Mouse (Mus musculus) gastrocnemius, adult 18-20 months (tissue): ENCODE data around the gene Tomt. TPM values are rescaled to one million over a fixed set of nuclear protein-coding genes. Genes with fewer than 3 reads are reported as not detected.

ENCODE experiments used
- DNase-seq: peaks from one replicate; pipeline ENCODE4 v3.0.0; 2021; ENCODE audit warnings: low spot score
- total RNA-seq, 2 experiments: library from RNA; stranded (reverse); gene quantifications; 2 replicates each; pipeline ENCODE4 v1.2.3; 2021

Tomt gene
- total RNA-seq, 2 experiments from 2014 or later: not detected

- DNase-seq: no peak
These were observed 3.3 kb downstream of the Tomt start for GRCm38 (mm10) chr7:101902846-101903245.

GRCm38 (mm10) chr7:101901969-101902368, 4.2 kb downstream of the Tomt start:
- no peak for DNase-seq

DNA sequence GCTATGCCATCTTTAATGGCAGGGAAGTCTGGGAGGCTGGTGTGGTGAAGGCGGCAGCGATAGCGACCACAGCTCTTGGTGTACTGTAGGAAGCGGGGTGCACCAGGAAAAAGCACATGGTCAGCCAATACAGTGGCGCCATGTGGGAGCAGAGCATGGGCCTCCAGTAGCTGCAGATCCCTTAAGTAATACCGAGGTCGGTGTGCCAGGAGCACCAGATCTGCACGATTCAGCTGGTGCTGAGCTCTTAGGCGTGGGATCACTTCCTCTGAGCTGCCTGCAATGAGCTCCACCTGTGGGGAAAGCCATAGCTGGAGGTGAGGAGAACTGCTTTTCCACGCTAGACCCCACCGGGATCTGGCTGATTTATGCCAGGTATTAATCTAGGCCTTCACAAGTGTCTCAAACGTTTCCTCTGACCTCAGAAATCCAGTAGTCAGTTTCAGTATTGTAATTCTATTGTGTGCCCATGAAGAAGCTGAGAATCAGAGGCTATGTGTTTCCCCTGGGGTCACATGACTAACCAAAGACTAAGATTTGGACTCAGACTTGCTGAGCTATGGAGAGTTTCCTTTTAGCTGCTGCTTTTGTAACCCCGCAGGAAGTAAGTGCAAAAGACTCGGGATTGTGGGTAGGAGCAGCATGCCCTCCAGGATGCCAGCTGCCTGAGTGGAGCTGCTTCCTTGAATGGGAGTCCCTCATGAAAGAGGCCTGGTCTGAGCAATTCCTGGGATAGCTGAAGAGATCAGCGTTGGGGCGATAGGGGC, 5.6 kb downstream of the Tomt start:
- DNase-seq: no peak

- DNase-seq: peak; percentile 98
These were observed 9.8 kb downstream of the Tomt start for GRCm38 (mm10) chr7:101896104-101897066.

DNA sequence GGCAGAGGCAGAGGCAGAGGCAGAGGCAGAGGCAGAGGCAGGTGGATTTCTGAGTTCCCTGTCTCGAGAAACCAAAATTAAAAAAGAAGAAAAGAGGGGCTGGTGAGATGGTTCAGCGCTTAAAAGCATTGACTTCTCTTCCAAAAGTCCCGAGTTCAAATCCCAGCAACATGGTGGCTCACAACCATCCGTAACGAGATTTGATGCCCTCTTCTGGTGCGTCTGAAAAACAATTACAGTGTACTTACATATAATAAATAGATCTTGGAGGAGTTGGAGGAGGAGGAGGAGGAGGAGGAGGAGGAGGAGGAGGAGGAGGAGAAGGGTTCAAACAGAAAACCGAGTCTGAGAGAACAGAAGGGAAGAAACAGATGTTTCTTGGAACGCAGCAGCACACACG, 10.5 kb downstream of the Tomt start:
- no peak for DNase-seq

DNA sequence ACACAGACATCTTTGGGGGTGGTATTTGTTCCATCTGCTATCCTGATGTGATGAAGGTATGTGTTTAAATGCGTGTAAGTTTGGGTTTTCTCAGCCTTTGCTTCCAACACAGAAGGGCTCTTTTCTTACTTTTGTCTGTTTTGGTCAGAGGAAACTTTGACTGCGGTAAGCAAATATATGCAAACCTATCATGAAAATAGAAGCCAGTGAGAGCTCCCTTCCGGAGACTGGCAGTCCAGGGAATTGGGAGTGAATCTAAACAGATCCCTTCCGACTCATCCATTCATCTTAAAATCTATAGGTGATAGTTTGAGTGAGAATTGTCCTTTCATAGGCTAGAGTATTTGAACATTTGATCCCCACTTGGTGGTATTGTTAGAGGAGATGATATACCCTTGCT, 17.7 kb downstream of the Tomt start:
- DNase-seq: no peak

DNA sequence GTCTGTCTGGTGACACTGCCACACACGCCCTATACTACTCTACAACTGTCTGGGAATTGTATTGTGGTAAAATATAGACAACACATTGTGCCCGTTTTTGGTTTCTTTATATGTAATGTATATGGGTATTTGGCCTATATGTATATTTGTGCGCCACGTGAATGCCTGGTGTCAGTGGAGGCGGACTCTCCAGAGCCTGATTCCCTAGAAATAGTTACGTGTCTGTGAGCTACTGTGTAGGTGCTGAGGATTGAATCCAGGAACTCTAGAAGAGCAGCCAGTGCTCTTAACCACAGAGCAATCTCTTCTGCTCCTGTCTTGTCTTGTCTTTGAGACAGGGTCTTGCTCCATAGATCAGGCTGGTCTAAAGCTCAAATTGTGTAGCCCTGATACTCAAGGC, 19.9 kb downstream of the Tomt start:
- DNase-seq: no peak

DNA sequence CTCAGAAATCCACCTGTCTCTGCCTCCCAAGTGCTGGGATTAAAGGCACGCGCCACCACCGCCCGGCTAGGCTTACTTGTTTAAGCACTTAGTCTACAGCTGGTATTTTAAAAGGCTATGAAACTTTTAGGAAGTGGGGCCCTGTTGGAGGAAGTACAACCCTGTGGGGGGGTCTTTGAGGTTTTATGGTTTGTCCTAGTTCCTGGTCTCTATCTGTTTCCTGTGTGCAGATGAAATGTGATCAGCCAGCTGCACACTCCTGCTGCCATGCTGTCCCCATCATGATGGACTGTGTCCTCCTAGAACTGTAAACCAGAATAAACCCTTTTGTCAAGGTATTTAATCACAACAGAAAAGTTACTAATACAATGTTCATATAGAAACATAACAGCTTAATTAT, 22.0 kb downstream of the Tomt start:
- DNase-seq: no peak

- DNase-seq: no peak
These were observed 23.6 kb downstream of the Tomt start for GRCm38 (mm10) chr7:101882413-101883154.

DNA sequence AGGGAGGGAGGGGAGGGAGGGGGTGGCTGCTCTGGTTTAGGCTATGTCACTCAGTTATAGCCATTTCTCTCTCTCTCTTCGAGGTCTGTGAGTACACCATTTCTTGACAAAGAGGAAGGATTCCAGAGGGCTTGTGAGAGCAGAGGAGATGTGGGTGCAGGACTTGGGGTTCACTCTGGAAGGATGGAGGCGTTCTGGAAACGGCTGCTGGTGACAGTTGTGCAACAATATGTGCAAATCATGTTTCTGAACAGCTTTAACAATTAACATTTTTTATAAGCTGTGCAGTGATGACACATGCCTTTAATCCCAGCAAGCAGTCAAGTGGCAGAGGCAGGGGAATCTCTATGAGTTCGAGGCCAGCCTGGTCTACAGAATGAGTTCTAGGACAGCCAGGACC, 25.3 kb downstream of the Tomt start:
- no peak for DNase-seq

GRCm38 (mm10) chr7:101875978-101876377, 30.2 kb downstream of the Tomt start:
- DNase-seq: no peak

DNA sequence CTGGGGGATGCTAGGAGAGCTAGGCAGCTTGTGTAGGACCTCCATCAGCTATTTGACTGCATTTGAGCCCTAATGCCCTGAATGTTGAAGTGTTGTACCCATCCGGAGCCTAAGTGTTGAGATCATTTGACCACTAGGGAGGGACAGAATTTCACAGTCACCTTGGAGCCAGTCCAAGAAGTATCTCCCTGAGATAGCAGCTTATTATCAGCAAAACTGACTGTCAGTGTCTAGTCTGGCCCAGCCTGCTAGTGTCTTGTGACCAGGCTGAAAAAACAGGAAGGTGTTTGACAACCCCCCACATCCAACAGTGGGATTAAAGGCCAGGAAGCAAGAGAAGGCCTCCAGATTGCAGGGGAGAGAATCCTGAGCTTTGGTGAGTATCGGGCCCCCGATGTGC, 34.9 kb downstream of the Tomt start:
- DNase-seq: no peak

- DNase-seq: no peak
These were observed 35.5 kb downstream of the Tomt start, which contains the start of gene Folr1 for GRCm38 (mm10) chr7:101870629-101871028. Gene Folr1, minus strand, starts transcription at chr7:101870788.

DNA sequence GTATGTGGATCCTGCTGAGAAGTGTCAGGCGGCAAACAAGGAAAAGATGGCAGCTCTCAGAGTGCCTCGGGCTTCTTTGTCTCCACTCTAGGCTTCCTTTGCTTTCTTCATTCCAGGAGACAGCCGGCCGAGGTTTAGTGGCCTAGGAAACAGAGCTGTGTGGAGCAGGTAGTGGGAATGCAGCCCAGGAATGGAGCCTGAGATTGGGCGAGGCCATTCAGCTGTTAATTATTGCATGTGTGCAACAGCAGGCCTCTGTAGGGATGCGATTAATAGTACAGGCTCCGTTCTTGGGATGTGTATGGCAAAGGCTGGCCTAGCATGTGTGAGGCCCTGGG, 37.0 kb downstream of the Tomt start:
- DNase-seq: no peak

DNA sequence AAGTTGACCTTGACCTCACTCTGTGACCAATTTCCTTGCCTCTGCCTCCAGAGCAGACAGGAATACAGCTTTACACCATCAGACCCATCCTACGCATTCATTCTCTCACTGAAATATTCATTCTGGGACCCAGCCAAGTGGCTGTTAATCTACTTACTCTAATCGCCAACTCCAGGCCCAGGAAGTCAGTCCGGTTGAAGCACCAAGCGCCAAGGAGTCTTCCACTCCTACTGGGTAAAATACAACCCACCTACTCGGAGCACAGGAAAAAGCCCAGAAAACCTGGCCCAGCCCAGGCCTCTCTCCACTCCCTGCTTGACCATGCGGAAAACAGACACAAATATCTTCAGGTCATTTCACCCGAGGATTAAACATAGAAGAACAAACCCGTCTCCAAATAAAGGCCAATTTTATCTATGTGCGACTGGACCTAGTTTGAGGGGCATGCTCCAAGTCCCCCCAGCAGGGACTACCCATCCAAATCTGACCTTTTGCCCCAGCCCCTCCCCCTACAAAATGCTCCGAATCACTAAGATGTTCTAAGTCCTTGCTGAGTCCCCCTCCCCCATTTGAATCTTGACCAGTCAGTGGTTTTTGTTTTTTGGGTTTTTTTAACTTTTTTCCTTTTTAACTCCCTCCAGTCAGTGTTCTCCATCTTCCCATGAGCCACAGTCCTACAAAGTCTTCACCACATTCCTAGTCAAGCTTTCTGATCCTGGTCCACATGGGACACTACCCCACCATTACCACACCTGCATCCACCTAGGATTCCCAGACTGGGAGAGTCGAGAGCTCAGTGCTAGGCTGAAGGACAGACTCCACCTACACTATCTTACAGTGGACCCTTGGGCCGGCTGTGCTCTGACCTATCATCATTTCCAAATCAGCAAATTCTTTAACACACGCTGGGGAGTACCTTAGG, 37.7 kb downstream of the Tomt start:
- no peak for DNase-seq

GRCm38 (mm10) chr7:101867482-101867881, 38.7 kb downstream of the Tomt start:
- no peak for DNase-seq

DNA sequence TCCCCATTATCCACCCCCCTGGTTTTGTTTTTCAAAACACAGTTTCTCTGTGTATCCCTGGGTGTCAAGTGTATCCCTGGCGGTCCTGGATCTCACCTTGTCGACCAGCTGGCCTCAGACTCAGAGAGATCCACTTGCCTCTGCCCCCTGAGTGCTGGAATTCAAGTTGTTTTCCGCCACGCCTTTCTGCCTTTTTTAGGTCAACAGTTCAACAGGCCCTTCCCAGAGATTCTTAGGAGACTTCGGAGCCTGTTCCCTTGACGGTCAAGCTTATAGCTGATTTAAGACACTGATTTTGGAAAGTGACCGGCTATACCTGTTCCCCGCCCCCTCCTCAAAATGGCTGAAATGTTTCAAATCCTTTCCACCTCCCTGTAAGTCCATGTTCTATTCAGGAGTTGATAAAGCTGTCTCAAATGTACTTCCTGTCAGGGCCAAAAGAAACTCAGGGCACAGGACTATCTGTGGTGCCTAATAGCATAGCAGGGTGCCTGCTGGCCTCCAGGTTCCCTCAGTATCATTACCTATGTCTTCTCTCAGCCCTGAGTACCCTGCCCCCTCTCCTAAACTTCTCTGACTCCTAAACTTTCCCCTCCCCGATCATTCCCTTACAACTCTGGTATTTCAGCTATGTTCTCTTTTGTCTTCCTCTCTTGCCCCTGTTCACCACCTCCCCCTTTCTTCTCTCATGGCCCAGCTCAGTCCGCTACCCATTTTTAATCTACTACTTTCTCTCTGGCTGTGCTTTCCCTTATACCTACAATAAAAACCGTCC, 39.5 kb downstream of the Tomt start:
- DNase-seq: no peak

DNA sequence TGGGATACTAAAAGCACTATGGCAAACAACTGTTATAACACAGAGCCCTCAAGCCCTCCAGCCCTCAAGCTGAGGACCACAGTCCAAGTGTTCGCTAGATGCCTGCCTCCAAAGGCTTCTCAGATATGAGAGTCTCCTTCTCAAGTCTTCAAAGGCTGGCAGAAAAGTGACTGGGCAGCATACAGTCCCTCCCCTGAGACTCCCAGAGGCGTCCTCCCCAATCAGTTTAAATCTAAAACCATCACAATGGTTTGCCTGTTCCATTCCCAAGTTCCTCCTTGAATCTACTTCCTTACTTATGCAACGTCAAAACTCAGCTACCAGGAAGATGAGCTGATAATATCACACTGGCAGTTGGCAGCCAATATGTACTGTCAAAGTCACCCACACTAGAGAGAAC, 42.7 kb downstream of the Tomt start, which contains the start of gene Anapc15:
Gene Anapc15 (plus strand): TSS at position 301 of the 400 bp plus-strand sequence.
- DNase-seq: no peak

GRCm38 (mm10) chr7:101862291-101862690, 43.9 kb downstream of the Tomt start:
- no peak for DNase-seq

GRCm38 (mm10) chr7:101860978-101861377, 45.2 kb downstream of the Tomt start:
- DNase-seq: no peak
